Mouse (Mus musculus): ENCODE data around the gene Col6a6. TPM values are rescaled to one million over a fixed set of nuclear protein-coding genes. Genes with fewer than 3 reads are reported as not detected.

The Col6a6 gene
- polyA plus RNA-seq, 1 experiment from 2014 or later = 0.04 TPM

DNA sequence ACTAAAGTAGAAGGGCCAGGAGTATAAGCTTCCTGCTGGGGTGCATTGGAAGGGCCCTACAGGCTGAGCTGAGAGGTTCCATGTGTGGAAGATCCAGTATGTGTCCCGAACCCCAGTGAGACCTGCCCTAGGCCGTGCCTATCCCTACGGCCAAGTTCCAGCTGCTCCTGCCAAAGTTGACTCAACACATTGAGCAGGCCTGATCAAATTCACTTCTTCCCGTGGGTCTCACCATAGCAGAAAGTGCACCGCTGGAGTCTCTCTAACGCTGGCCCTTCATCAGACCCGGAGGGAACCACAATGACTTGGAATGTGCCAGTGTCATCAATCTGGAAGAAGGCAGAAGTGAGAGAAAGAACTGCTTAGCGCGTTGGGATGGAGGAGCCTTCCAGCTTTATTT, 126.0 kb downstream of the Col6a6 start:
- H3K9ac ChIP-seq (replicated peaks; ENCODE audit: low read depth, low read length) = no peak overlapping the region
- no peak overlapping the region for H3K4me3 ChIP-seq (replicated peaks; ENCODE audit: low read length)
- 0 out of 2 replicates have a peak, but pooled peaks cover 3% of the 10 kb centered on the region for H3K4me1 ChIP-seq (replicated peaks; ENCODE audit: control insufficient read depth, insufficient read depth, low read length)
- H3K27ac ChIP-seq (ENCODE audit: low read length) = no peak overlapping the region
- H3K27me3 ChIP-seq (replicated peaks; ENCODE audit: control insufficient read depth, insufficient read depth, low read length) = no peaks in the 10 kb centered on the region
- H3K4me2 ChIP-seq (ENCODE audit: low read length) = no peak overlapping the region
- no peak for ATAC-seq
- H3K36me3 ChIP-seq (ENCODE audit: control insufficient read depth, insufficient read depth) = no peaks in the 10 kb centered on the region
- 79% methylated on average over 9 of the region's 9 CpGs for WGBS
- no peaks in the 10 kb centered on the region for H3K9me3 ChIP-seq (ENCODE audit: control insufficient read depth, low read length)

GRCm38 (mm10) chr9:105700702-105701101, 127.3 kb downstream of the Col6a6 start:
- Histone ChIP-seq H3K27me3 (replicated peaks; ENCODE audit: control insufficient read depth, insufficient read depth, low read length) (no peaks in the 10 kb centered on the region), H3K4me1 (replicated peaks; ENCODE audit: control insufficient read depth, insufficient read depth, low read length) (0 out of 2 replicates have a peak, but pooled peaks cover 3% of the 10 kb centered on the region), H3K9ac (replicated peaks; ENCODE audit: low read depth, low read length) (no peak overlapping the region), H3K36me3 (ENCODE audit: control insufficient read depth, insufficient read depth) (no peaks in the 10 kb centered on the region), H3K4me2 (ENCODE audit: low read length) (no peak overlapping the region), H3K27ac (ENCODE audit: low read length) (no peak overlapping the region), H3K9me3 (ENCODE audit: control insufficient read depth, low read length) (no peaks in the 10 kb centered on the region), H3K4me3 (replicated peaks; ENCODE audit: low read length) (no peak overlapping the region)
- ATAC-seq = no peak
- 61% methylated on average over 6 of the region's 6 CpGs for WGBS

- Histone ChIP-seq H3K9me3 (ENCODE audit: control insufficient read depth, low read length) (no peaks in the 10 kb centered on the region), H3K27me3 (replicated peaks; ENCODE audit: control insufficient read depth, insufficient read depth, low read length) (no peaks in the 10 kb centered on the region), H3K4me3 (replicated peaks; ENCODE audit: low read length) (no peak overlapping the region), H3K36me3 (ENCODE audit: control insufficient read depth, insufficient read depth) (no peaks in the 10 kb centered on the region), H3K4me1 (replicated peaks; ENCODE audit: control insufficient read depth, insufficient read depth, low read length) (peaks cover 3% of the 10 kb centered on the region; the same call in 1 of the 2 replicates), H3K4me2 (ENCODE audit: low read length) (no peak overlapping the region), H3K27ac (ENCODE audit: low read length) (no peak overlapping the region), H3K9ac (replicated peaks; ENCODE audit: low read depth, low read length) (no peak overlapping the region)
- ATAC-seq = no peak
- 71% methylated on average over 9 of the region's 9 CpGs for WGBS
Observed at GRCm38 (mm10) chr9:105697764-105698396, 130.1 kb downstream of the Col6a6 start.

DNA sequence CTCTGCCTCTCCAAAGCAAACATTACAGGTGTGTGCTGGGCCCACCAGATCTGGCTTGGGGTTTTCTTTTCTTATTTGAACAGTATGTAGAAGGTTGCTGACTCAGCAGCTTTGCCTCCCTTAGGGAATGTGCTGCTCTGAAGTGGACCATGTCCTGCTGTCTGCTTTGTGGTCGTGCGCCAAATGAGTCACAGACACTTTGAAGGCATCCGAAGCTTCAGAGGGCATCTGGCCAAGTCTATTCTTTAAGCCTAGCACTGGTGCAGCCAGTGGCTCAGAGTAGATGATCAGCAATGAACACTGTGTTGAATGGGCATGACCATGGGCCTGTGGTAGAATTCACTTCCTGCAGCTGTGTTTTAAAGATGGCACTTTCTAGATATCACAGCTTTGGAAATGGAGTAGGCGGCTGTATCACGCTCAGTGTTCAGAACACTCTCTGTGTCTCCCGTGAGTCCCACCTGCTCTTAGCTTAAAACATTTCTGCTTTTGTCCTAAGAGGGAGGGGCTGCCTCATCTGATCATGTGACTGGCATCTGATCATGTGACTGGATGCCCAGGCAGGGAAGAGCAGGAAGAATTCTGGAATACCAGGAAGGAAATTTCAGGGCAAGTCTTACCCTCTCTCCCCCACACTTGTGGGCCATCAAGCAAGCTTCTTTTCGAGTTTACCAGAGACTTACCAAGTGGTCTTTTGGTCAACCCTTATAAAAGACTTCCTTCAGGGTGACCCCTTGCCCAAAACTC, 131.0 kb downstream of the Col6a6 start:
- no peaks in the 10 kb centered on the region for H3K36me3 ChIP-seq (ENCODE audit: control insufficient read depth, insufficient read depth)
- no peak overlapping the region for H3K4me2 ChIP-seq (ENCODE audit: low read length)
- H3K9ac ChIP-seq (replicated peaks; ENCODE audit: low read depth, low read length) = no peak overlapping the region
- no peaks in the 10 kb centered on the region for H3K27me3 ChIP-seq (replicated peaks; ENCODE audit: control insufficient read depth, insufficient read depth, low read length)
- 84% methylated on average over 7 of the region's 7 CpGs for WGBS
- peaks cover 7% of the 10 kb centered on the region; the same call in 1 of the 2 replicates for H3K4me1 ChIP-seq (replicated peaks; ENCODE audit: control insufficient read depth, insufficient read depth, low read length)
- H3K27ac ChIP-seq (ENCODE audit: low read length) = no peak overlapping the region
- ATAC-seq = no peak
- no peaks in the 10 kb centered on the region for H3K9me3 ChIP-seq (ENCODE audit: control insufficient read depth, low read length)
- no peak overlapping the region for H3K4me3 ChIP-seq (replicated peaks; ENCODE audit: low read length)

- Histone ChIP-seq H3K27ac (ENCODE audit: low read length) (no peak overlapping the region), H3K27me3 (replicated peaks; ENCODE audit: control insufficient read depth, insufficient read depth, low read length) (no peaks in the 10 kb centered on the region), H3K4me2 (ENCODE audit: low read length) (no peak overlapping the region), H3K4me1 (replicated peaks; ENCODE audit: control insufficient read depth, insufficient read depth, low read length) (peaks cover 7% of the 10 kb centered on the region; the same call in 1 of the 2 replicates), H3K36me3 (ENCODE audit: control insufficient read depth, insufficient read depth) (no peaks in the 10 kb centered on the region), H3K9ac (replicated peaks; ENCODE audit: low read depth, low read length) (no peak overlapping the region), H3K9me3 (ENCODE audit: control insufficient read depth, low read length) (no peaks in the 10 kb centered on the region), H3K4me3 (replicated peaks; ENCODE audit: low read length) (no peak overlapping the region)
- 10% methylated on average over 5 of the region's 5 CpGs for WGBS
- ATAC-seq = peak; percentile 41; the same call in 1 of the 2 replicates
Observed at GRCm38 (mm10) chr9:105693854-105694253, 134.1 kb downstream of the Col6a6 start.

- no peak overlapping the region for H3K4me2 ChIP-seq (ENCODE audit: low read length)
- 75% methylated on average over 9 of the region's 9 CpGs for WGBS
- no peaks in the 10 kb centered on the region for H3K9me3 ChIP-seq (ENCODE audit: control insufficient read depth, low read length)
- H3K27ac ChIP-seq (ENCODE audit: low read length) = 0 out of 2 replicates have a peak overlapping the region, but pooled peaks have one; percentile 38
- H3K27me3 ChIP-seq (replicated peaks; ENCODE audit: control insufficient read depth, insufficient read depth, low read length) = no peaks in the 10 kb centered on the region
- no peak overlapping the region for H3K4me3 ChIP-seq (replicated peaks; ENCODE audit: low read length)
- peaks cover 4% of the 10 kb centered on the region; the same call in 1 of the 2 replicates for H3K4me1 ChIP-seq (replicated peaks; ENCODE audit: control insufficient read depth, insufficient read depth, low read length)
- ATAC-seq = no peak
- H3K9ac ChIP-seq (replicated peaks; ENCODE audit: low read depth, low read length) = no peak overlapping the region
- H3K36me3 ChIP-seq (ENCODE audit: control insufficient read depth, insufficient read depth) = no peaks in the 10 kb centered on the region
Observed at GRCm38 (mm10) chr9:105693056-105693455, 134.9 kb downstream of the Col6a6 start.

GRCm38 (mm10) chr9:105692472-105692871, 135.5 kb downstream of the Col6a6 start:
- no peak overlapping the region for H3K4me3 ChIP-seq (replicated peaks; ENCODE audit: low read length)
- H3K9me3 ChIP-seq (ENCODE audit: control insufficient read depth, low read length) = no peaks in the 10 kb centered on the region
- 86% methylated on average over 14 of the region's 14 CpGs for WGBS
- H3K4me1 ChIP-seq (replicated peaks; ENCODE audit: control insufficient read depth, insufficient read depth, low read length) = peaks cover 4% of the 10 kb centered on the region; the same call in 1 of the 2 replicates
- H3K27me3 ChIP-seq (replicated peaks; ENCODE audit: control insufficient read depth, insufficient read depth, low read length) = no peaks in the 10 kb centered on the region
- no peak overlapping the region for H3K4me2 ChIP-seq (ENCODE audit: low read length)
- 0 out of 2 replicates have a peak, but pooled peaks cover under 1% of the 10 kb centered on the region for H3K36me3 ChIP-seq (ENCODE audit: control insufficient read depth, insufficient read depth)
- no peak for ATAC-seq
- no peak overlapping the region for H3K27ac ChIP-seq (ENCODE audit: low read length)
- 0 out of 2 replicates have a peak overlapping the region, but pooled peaks have one; percentile 6 for H3K9ac ChIP-seq (replicated peaks; ENCODE audit: low read depth, low read length)

- Histone ChIP-seq H3K9me3 (ENCODE audit: control insufficient read depth, low read length) (no peaks in the 10 kb centered on the region), H3K9ac (replicated peaks; ENCODE audit: low read depth, low read length) (no peak overlapping the region), H3K36me3 (ENCODE audit: control insufficient read depth, insufficient read depth) (peaks cover 10% of the 10 kb centered on the region; the same call in 1 of the 2 replicates), H3K4me1 (replicated peaks; ENCODE audit: control insufficient read depth, insufficient read depth, low read length) (peaks cover 4% of the 10 kb centered on the region; the same call in 1 of the 2 replicates), H3K4me3 (replicated peaks; ENCODE audit: low read length) (no peak overlapping the region), H3K4me2 (ENCODE audit: low read length) (no peak overlapping the region), H3K27ac (ENCODE audit: low read length) (no peak overlapping the region), H3K27me3 (replicated peaks; ENCODE audit: control insufficient read depth, insufficient read depth, low read length) (no peaks in the 10 kb centered on the region)
- WGBS = 5% methylated on average over 7 of the region's 7 CpGs
- no peak for ATAC-seq
Observed at GRCm38 (mm10) chr9:105689485-105689884, 138.5 kb downstream of the Col6a6 start.

- Histone ChIP-seq H3K27ac (ENCODE audit: low read length) (no peak overlapping the region; the same call in 1 of the 2 replicates), H3K36me3 (ENCODE audit: control insufficient read depth, insufficient read depth) (peaks cover 19% of the 10 kb centered on the region; the same call in 1 of the 2 replicates), H3K4me1 (replicated peaks; ENCODE audit: control insufficient read depth, insufficient read depth, low read length) (peaks cover 11% of the 10 kb centered on the region), H3K4me2 (ENCODE audit: low read length) (no peak overlapping the region), H3K4me3 (replicated peaks; ENCODE audit: low read length) (no peak overlapping the region), H3K9ac (replicated peaks; ENCODE audit: low read depth, low read length) (no peak overlapping the region), H3K27me3 (replicated peaks; ENCODE audit: control insufficient read depth, insufficient read depth, low read length) (no peaks in the 10 kb centered on the region), H3K9me3 (ENCODE audit: control insufficient read depth, low read length) (no peaks in the 10 kb centered on the region)
- ATAC-seq = no peak
- WGBS = 88% methylated on average over 13 of the region's 13 CpGs
Observed at GRCm38 (mm10) chr9:105684549-105685165, 143.3 kb downstream of the Col6a6 start.

All from forebrain, embryonic 16.5 days (tissue).